Mouse (Mus musculus) midbrain, embryonic 14.5 days (tissue): ENCODE data around the gene Mroh9. TPM values are rescaled to one million over a fixed set of nuclear protein-coding genes. Genes with fewer than 3 reads are reported as not detected.

Source experiments
- ATAC-seq: fragments of 200-750 bp; cut with Nextera tagmentation; 2 replicates; pipeline ENCODE4 v1.8.0; 2017; ENCODE audit warnings: moderate number of reproducible peaks, moderate library complexity; ENCODE audit not compliant: low FRiP score, low TSS enrichment
- DNase-seq: peaks from one replicate; pipeline ENCODE4 v3.0.0-alpha.2; 2015
- H3K27ac ChIP-seq: fragments of 300-500 bp; sonication (generic); replicated peaks from 2 replicates; pipeline ENCODE4 v1.5.1; 2014; ENCODE audit warnings: mild to moderate bottlenecking, low read depth, low read length, moderate library complexity
- H3K27me3 ChIP-seq: fragments of 300-500 bp; sonication (generic); 2 replicates; pipeline ENCODE4 v1.6.1; 2014; ENCODE audit warnings: low read length, control low read depth, mixed read lengths; ENCODE audit not compliant: control insufficient read depth, insufficient read depth
- H3K36me3 ChIP-seq: fragments of 300-500 bp; sonication (generic); 2 replicates; pipeline ENCODE4 v1.6.1; 2014; ENCODE audit warnings: low read length, control low read depth; ENCODE audit not compliant: control insufficient read depth, insufficient read depth
- H3K4me1 ChIP-seq: fragments of 300-500 bp; sonication (generic); 2 replicates; pipeline ENCODE4 v1.6.1; 2014; ENCODE audit warnings: mild to moderate bottlenecking, antibody characterized with exemption, low read length, control low read depth; ENCODE audit not compliant: control insufficient read depth, insufficient read depth
- H3K4me2 ChIP-seq: fragments of 300-500 bp; sonication (generic); 2 replicates; pipeline ENCODE4 v1.6.1; 2014; ENCODE audit warnings: mild to moderate bottlenecking, low read length, moderate library complexity
- H3K4me3 ChIP-seq: fragments of 300-500 bp; sonication (generic); replicated peaks from 2 replicates; pipeline ENCODE4 v1.5.1; 2014; ENCODE audit warnings: low read depth, low read length
- H3K9ac ChIP-seq: fragments of 300-500 bp; sonication (generic); replicated peaks from 2 replicates; pipeline ENCODE4 v1.6.1; 2014; ENCODE audit warnings: mild to moderate bottlenecking, low read length, moderate library complexity
- H3K9me3 ChIP-seq: fragments of 300-500 bp; sonication (generic); 2 replicates; pipeline ENCODE4 v1.6.1; 2016; ENCODE audit warnings: low read length, control low read depth, mixed read lengths; ENCODE audit not compliant: control insufficient read depth
- WGBS: fragments of 180-500 bp; shearing (Covaris S2); extraction: QIAGEN DNeasy Blood & Tissue Kit; methylation state at CpG from one replicate; pipeline ENCODE4 v1.1.7; 2014; 5-methylcytosine and 5-hydroxymethylcytosine counted together
- polyA plus RNA-seq: library from polyadenylated mRNA; unstranded; fragments of >200 nt; fragmentation: Nextera tagmentation; extraction: Ambion mirVana; gene quantifications from 2 replicates; pipeline ENCODE4 v1.2.1, GENCODE M21; 2014

Gene Mroh9
- polyA plus RNA-seq, 1 experiment from 2014 or later, result not detected

GRCm38 (mm10) chr1:163091438-163092155, 6.1 kb upstream of the Mroh9 start:
- Histone ChIP-seq H3K9ac (no peak overlapping the region), H3K27me3 (no peaks in the 10 kb centered on the region), H3K4me3 (no peak overlapping the region), H3K4me1 (no peaks in the 10 kb centered on the region), H3K27ac (no peak overlapping the region), H3K4me2 (no peak overlapping the region), H3K36me3 (no peaks in the 10 kb centered on the region), H3K9me3 (no peaks in the 10 kb centered on the region)
- peak; percentile 57; the same call in 1 of the 2 replicates for ATAC-seq
- peak; percentile 82 for DNase-seq
- WGBS, result 61% methylated on average over 10 of the region's 10 CpGs

- no peak overlapping the region for H3K4me2 ChIP-seq
- no peak overlapping the region for H3K9ac ChIP-seq
- ATAC-seq, result peak; percentile 81; the same call in 1 of the 2 replicates
- no peaks in the 10 kb centered on the region for H3K9me3 ChIP-seq
- DNase-seq, result peak; percentile 85
- no peaks in the 10 kb centered on the region for H3K36me3 ChIP-seq
- no peak overlapping the region for H3K4me3 ChIP-seq
- H3K4me1 ChIP-seq, result no peaks in the 10 kb centered on the region
- 12% methylated on average over 1 of the region's 1 CpGs for WGBS
- H3K27me3 ChIP-seq, result no peaks in the 10 kb centered on the region
- no peak overlapping the region for H3K27ac ChIP-seq
Measured at GRCm38 (mm10) chr1:163070502-163070901, 15.0 kb downstream of the Mroh9 start.

DNA sequence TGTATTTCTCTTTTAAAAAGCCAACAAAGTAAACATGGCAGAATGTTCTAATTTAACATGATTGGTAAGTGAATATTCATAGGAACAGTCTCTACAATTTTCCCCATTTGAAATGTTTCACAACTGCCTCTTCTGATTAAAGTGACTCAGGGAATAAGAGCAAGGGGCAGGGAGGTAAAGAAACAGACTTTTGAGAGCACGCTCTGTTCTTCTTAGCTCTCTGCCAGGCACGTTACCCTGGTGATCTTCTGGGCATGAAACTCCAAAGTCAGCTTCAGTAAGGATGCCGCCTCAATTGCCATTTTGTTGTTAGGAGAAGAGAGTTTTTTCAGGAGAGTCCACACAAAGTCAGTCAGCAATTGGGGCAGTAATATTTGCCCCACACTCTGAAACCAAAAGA, 25.1 kb downstream of the Mroh9 start:
- Histone ChIP-seq H3K27ac (no peak overlapping the region), H3K4me2 (no peak overlapping the region), H3K36me3 (no peaks in the 10 kb centered on the region), H3K4me1 (no peaks in the 10 kb centered on the region), H3K9ac (no peak overlapping the region), H3K9me3 (no peaks in the 10 kb centered on the region), H3K4me3 (no peak overlapping the region), H3K27me3 (no peaks in the 10 kb centered on the region)
- no peak for ATAC-seq
- 68% methylated on average over 3 of the region's 3 CpGs for WGBS
- peak; percentile 4 for DNase-seq

GRCm38 (mm10) chr1:163057363-163057762, 28.1 kb downstream of the Mroh9 start:
- Histone ChIP-seq H3K27ac (no peak overlapping the region), H3K9ac (no peak overlapping the region), H3K9me3 (no peaks in the 10 kb centered on the region), H3K27me3 (no peaks in the 10 kb centered on the region), H3K4me3 (no peak overlapping the region), H3K4me2 (no peak overlapping the region), H3K36me3 (no peaks in the 10 kb centered on the region), H3K4me1 (no peaks in the 10 kb centered on the region)
- 37% methylated on average over 2 of the region's 2 CpGs for WGBS
- ATAC-seq (no peak), DNase-seq (peak; percentile 43)

- H3K4me1 ChIP-seq, result no peaks in the 10 kb centered on the region
- no peak overlapping the region for H3K9ac ChIP-seq
- DNase-seq, result no peak
- ATAC-seq, result no peak
- H3K9me3 ChIP-seq, result no peaks in the 10 kb centered on the region
- H3K4me3 ChIP-seq, result no peak overlapping the region
- H3K36me3 ChIP-seq, result no peaks in the 10 kb centered on the region
- no peak overlapping the region for H3K4me2 ChIP-seq
- H3K27me3 ChIP-seq, result no peaks in the 10 kb centered on the region
- no peak overlapping the region for H3K27ac ChIP-seq
Measured at GRCm38 (mm10) chr1:163055629-163056028, 29.8 kb downstream of the Mroh9 start.

DNA sequence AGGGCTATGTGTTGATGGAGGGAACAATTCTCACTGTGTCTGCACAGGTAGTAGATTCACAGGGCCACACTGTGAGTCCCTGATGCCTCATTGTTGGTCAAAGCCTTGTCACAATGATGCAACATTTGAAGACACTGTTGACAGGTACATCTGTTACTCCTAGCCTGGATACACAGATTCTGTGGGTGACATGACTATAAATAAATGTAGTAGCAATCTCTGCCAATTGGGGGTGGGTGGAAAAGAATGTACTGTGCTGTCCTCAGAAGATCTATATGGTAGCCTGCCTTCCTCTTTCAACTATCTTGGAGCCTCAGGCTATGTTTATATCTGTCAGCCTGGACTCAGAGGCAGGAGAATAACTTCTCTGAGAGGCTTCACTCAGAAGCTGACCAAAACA, 62.4 kb downstream of the Mroh9 start:
- no peak overlapping the region for H3K27ac ChIP-seq
- DNase-seq (no peak), ATAC-seq (no peak)
- H3K4me1 ChIP-seq, result no peaks in the 10 kb centered on the region
- no peak overlapping the region for H3K9ac ChIP-seq
- H3K27me3 ChIP-seq, result no peaks in the 10 kb centered on the region
- H3K4me2 ChIP-seq, result no peak overlapping the region
- no peaks in the 10 kb centered on the region for H3K9me3 ChIP-seq
- no peak overlapping the region for H3K4me3 ChIP-seq
- no peaks in the 10 kb centered on the region for H3K36me3 ChIP-seq

GRCm38 (mm10) chr1:163009220-163009619, 76.2 kb downstream of the Mroh9 start:
- no peak for ATAC-seq

GRCm38 (mm10) chr1:163003496-163003895, 82.0 kb downstream of the Mroh9 start:
- H3K4me3 ChIP-seq, result no peak overlapping the region
- DNase-seq (no peak), ATAC-seq (no peak)
- H3K27me3 ChIP-seq, result no peaks in the 10 kb centered on the region
- no peak overlapping the region for H3K4me2 ChIP-seq
- no peaks in the 10 kb centered on the region for H3K4me1 ChIP-seq
- H3K27ac ChIP-seq, result no peak overlapping the region
- H3K36me3 ChIP-seq, result no peaks in the 10 kb centered on the region
- no peak overlapping the region for H3K9ac ChIP-seq
- 86% methylated on average over 2 of the region's 2 CpGs for WGBS
- no peaks in the 10 kb centered on the region for H3K9me3 ChIP-seq

More at GRCm38 (mm10) chr1:163009220-163009619, 76.2 kb downstream of the Mroh9 start:
- no peaks in the 10 kb centered on the region for H3K36me3 ChIP-seq
- H3K27me3 ChIP-seq, result no peaks in the 10 kb centered on the region
- 61% methylated on average over 3 of the region's 3 CpGs for WGBS
- no peak overlapping the region for H3K27ac ChIP-seq
- no peak for DNase-seq
- no peaks in the 10 kb centered on the region for H3K4me1 ChIP-seq
- no peak overlapping the region for H3K4me2 ChIP-seq
- no peak overlapping the region for H3K9ac ChIP-seq
- no peaks in the 10 kb centered on the region for H3K9me3 ChIP-seq
- no peak overlapping the region for H3K4me3 ChIP-seq

DNA sequence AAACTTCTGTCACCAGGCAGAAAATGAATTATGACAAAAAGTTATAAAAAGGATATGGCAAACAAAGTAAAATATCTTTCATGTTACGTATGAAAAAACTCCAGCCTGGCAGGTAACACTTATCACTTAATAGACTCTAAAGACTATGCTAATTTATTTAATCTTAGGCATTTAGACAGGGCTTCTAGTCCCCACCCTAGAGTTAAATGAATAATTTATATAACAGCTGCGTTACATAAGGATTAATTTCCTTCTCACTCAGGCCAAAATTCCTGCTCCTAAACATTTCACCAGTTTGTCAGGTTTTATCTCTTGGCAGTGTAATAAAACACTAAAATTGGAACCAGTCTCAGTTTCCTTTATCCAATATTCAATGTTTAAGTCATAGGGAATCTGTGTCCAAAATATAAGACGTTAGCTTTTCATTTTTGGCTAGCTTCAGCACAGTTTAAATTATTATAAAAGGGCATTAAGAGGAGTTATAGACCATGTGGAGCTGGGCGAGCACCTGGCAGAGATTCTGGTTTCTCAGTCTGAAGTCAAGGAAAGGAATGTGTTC, 84.1 kb downstream of the Mroh9 start:
- Histone ChIP-seq H3K4me3 (no peak overlapping the region), H3K36me3 (no peaks in the 10 kb centered on the region), H3K27ac (no peak overlapping the region), H3K4me2 (no peak overlapping the region), H3K9ac (no peak overlapping the region), H3K27me3 (no peaks in the 10 kb centered on the region), H3K4me1 (no peaks in the 10 kb centered on the region), H3K9me3 (no peaks in the 10 kb centered on the region)
- no peak for DNase-seq
- ATAC-seq, result no peak
- 75% methylated on average over 4 of the region's 4 CpGs for WGBS
